ENCODE assay signal across 8 mouse cellular contexts in genomic region chr4:155222552-155222840, GRCm38 (mm10). TPM values are rescaled to one million over a fixed set of nuclear protein-coding genes. Genes with fewer than 3 reads are reported as not detected.
DNase-seq lines count a peak whose midpoint lies in the region; ATAC-seq and TF ChIP-seq lines count a peak whose summit lies in the region.

Gene Ski (minus strand): TSS chr4:155222592.

- peak within 1 kb of the TSS; percentile 93 for H3K9ac ChIP-seq in MEL (ENCODE audit: control insufficient read depth, low read depth, low read length, poor library complexity, severe bottlenecking)

- H3K27ac ChIP-seq in MEL (ENCODE audit: control insufficient read depth, low read depth, low read length), result peak within 1 kb of the TSS; percentile 71
- H3K27ac ChIP-seq in gastrocnemius, adult 2 months, result peak within 1 kb of the TSS; percentile 98

- no peak for TF ChIP-seq EP300 in MEL (IDR thresholded peaks at IDR 0.05; ENCODE audit: low read depth in 1 of 2, low read length in 2 of 2)

- peaks cover 11 to 24% of the 10 kb centered on the region in 2 experiments for H3K4me1 ChIP-seq in MEL (ENCODE audit: control insufficient read depth in 1 of 2, insufficient read depth in 2 of 2, low read length in 2 of 2)
- H3K4me1 ChIP-seq in megakaryocyte, embryonic 14.5 days, result peaks cover 79% of the 10 kb centered on the region

- peaks cover 0 to 6% of the 10 kb centered on the region in 2 experiments; a peak in 2 of 4 replicates for H3K36me3 ChIP-seq in MEL (ENCODE audit: control insufficient read depth in 1 of 2, insufficient read depth in 2 of 2, low read length in 2 of 2)
- peaks cover 26% of the 10 kb centered on the region for H3K36me3 ChIP-seq in megakaryocyte, embryonic 14.5 days (replicated peaks; ENCODE audit: low read length)

- peaks cover 28% of the 10 kb centered on the region for H3K79me2 ChIP-seq in MEL (ENCODE audit: control insufficient read depth, insufficient read depth, low read length, poor library complexity)

- H3K9me3 ChIP-seq in MEL (replicated peaks; ENCODE audit: insufficient read depth, low read length), result no peaks in the 10 kb centered on the region
- no peaks in the 10 kb centered on the region for H3K9me3 ChIP-seq in megakaryocyte, embryonic 14.5 days

- TF ChIP-seq RAD21 in MEL (IDR thresholded peaks at IDR 0.05; ENCODE audit: low read depth, low read length), result no peak

- intact Hi-C loops in gastrocnemius, adult 2 months (cut with DNase I), result loop anchor here (5.0 kb wide), 1 partner anchor 75 kb away; no protein-coding TSS in a partner anchor

- no peak for TF ChIP-seq POLR2A in MEL (IDR thresholded peaks at IDR 0.05; ENCODE audit: control insufficient read depth in 1 of 2, insufficient read depth in 1 of 2, low read depth in 1 of 2, low read length in 2 of 2, poor library complexity in 1 of 2)

- no peak for DNase-seq in adrenal gland, adult 18-20 months (ENCODE audit: low spot score in 2 of 2)
- no peak for DNase-seq in adrenal gland, adult (ENCODE audit: inconsistent age in 2 of 2, low spot score in 1 of 2)
- no peak for DNase-seq in MEL (ENCODE audit: low read depth, low spot score)
- no peak for DNase-seq in gastrocnemius, adult 2 months
- no peak for DNase-seq in ovary, adult 18-20 months (ENCODE audit: low spot score)
- no peak for DNase-seq in cerebellum, adult 18-20 months

- peak within 1 kb of the TSS; percentile 62 to 85 for H3K4me3 ChIP-seq in MEL (ENCODE audit: control insufficient read depth in 1 of 2, insufficient read depth in 1 of 2, low read depth in 2 of 2, low read length in 2 of 2)
- peak within 1 kb of the TSS; percentile 94 for H3K4me3 ChIP-seq in gastrocnemius, adult 2 months
- peak within 1 kb of the TSS; percentile 96 for H3K4me3 ChIP-seq in megakaryocyte, embryonic 14.5 days (replicated peaks)

- peaks cover 0 to under 1% of the 10 kb centered on the region in 2 experiments; a peak in 2 of 4 replicates for H3K27me3 ChIP-seq in MEL (ENCODE audit: control insufficient read depth in 1 of 2, insufficient read depth in 2 of 2, low read length in 2 of 2)
- peaks cover 16% of the 10 kb centered on the region for H3K27me3 ChIP-seq in megakaryocyte, embryonic 14.5 days (replicated peaks)

- no peak for ATAC-seq in inflammation-experienced regulatory T-cells, adult 6 months

- TF ChIP-seq CTCF in MEL (IDR thresholded peaks at IDR 0.05 in 2 of 3, conservative IDR thresholded peaks at IDR 0.05 in 1 of 3; ENCODE audit: control insufficient read depth in 1 of 3, insufficient read depth in 1 of 3, low read depth in 2 of 3, low read length in 3 of 3, poor library complexity in 1 of 3, severe bottlenecking in 1 of 3), result no peak
- TF ChIP-seq CTCF in gastrocnemius, adult 2 months (IDR thresholded peaks at IDR 0.05), result no peak

TF ChIP-seq in MEL, 35 proteins besides CTCF, POLR2A, EP300 and RAD21:
- TF ChIP-seq E2F4 (IDR thresholded peaks at IDR 0.05; ENCODE audit: borderline replicate concordance, low read depth, low read length) (no peak), ZMIZ1 (IDR thresholded peaks at IDR 0.05; ENCODE audit: low read depth, low read length) (no peak), MAZ (IDR thresholded peaks at IDR 0.05; ENCODE audit: low read depth, low read length) (no peak), TCF12 (IDR thresholded peaks at IDR 0.05; ENCODE audit: low read depth, low read length) (no peak), MAX (IDR thresholded peaks at IDR 0.05; ENCODE audit: low read length) (no peak), NELFE (IDR thresholded peaks at IDR 0.05; ENCODE audit: low read depth, low read length) (no peak), RCOR1 (IDR thresholded peaks at IDR 0.05; ENCODE audit: low read depth, low read length) (no peak), ZKSCAN1 (IDR thresholded peaks at IDR 0.05; ENCODE audit: low read depth, low read length) (no peak), CHD2 (IDR thresholded peaks at IDR 0.05; ENCODE audit: low read length) (no peak), NRF1 (IDR thresholded peaks at IDR 0.05; ENCODE audit: insufficient read depth, low read depth, low read length, poor library complexity, severe bottlenecking) (no peak), POLR2AphosphoS2 (IDR thresholded peaks at IDR 0.05; ENCODE audit: low read length) (no peak), ELF1 (IDR thresholded peaks at IDR 0.05; ENCODE audit: low read depth, low read length) (no peak)

RNA-seq across cellular contexts. Expression of gene Ski, which starts in this region (rescaled TPM):
- 10 to 100 TPM; 47.5 to 60.6 TPM for total RNA-seq in adrenal gland, adult 18-20 months (2021)
- 6.2 and 6.9 TPM in 2 replicates for total RNA-seq in MEL (2012; rRNA removed)
- 10 to 100 TPM in 1 of 2 experiments, not detected in 1; 16.1 TPM for polyA plus RNA-seq in MEL (2012; ENCODE audit: insufficient read depth in 1 of 2, insufficient read length in 2 of 2, low read depth in 1 of 2, low replicate concordance in 2 of 2, missing spikeins in 1 of 2)
- total RNA-seq in gastrocnemius, adult 2 months (2021), result 10 to 100 TPM; 28.5 to 35.6 TPM
- polyA plus RNA-seq in inflammation-experienced regulatory T-cells, adult 6 months (2017; shearing (Covaris generic)), result 10 to 100 TPM; 10.7 to 26.8 (median 26.8) TPM
- polyA plus RNA-seq in megakaryocyte, embryonic 14.5 days (2012; ENCODE audit: insufficient read depth, low replicate concordance), result 31.5 and 38.7 TPM in 2 replicates
